Mouse (Mus musculus): ENCODE measurements around the gene Gss. TPM values are rescaled to one million over a fixed set of nuclear protein-coding genes. Genes with fewer than 3 reads are reported as not detected.
A peak's percentile ranks its signal among the peaks of the same experiment; 100 is the strongest.

Gene Gss
- polyA plus RNA-seq, 1 experiment from 2014 or later, result 21.3 TPM

DNA sequence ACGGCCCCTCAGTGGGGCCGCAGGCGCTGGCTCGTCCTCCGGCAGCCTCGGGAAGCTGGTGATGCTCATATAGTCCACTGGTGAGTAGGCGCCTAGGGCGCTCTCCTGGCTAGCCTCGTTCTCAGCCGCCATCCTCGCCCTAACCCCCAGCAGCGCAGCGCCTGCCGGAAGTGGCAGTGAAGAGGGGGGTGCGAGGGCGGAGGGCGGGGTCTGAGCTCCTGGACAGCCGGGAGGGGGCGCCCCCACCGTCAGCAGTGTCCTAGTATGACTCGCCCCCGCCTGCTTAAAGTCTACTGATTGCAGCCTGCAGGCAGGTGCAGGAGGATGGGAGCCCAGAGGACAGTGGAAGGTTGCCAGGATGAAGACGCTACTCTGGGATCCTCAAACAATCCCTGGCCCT is 77.9 kb downstream of the Gss start:
- H3K27me3 ChIP-seq (replicated peaks), result peaks cover 25% of the 10 kb centered on the region
- peaks cover 16% of the 10 kb centered on the region for H3K4me1 ChIP-seq (replicated peaks)
- H3K27ac ChIP-seq (ENCODE audit: poor library complexity, severe bottlenecking), result no peak overlapping the region
- H3K4me3 ChIP-seq, result peak overlapping the region; percentile 32
- ATAC-seq (ENCODE audit: insufficient number of reproducible peaks, low FRiP score), result no peak
- 3% methylated on average over 21 of the region's 23 CpGs for WGBS
- peak overlapping the region; percentile 9; the same call in 1 of the 2 replicates for H3K9ac ChIP-seq
- no peaks in the 10 kb centered on the region for H3K9me3 ChIP-seq (replicated peaks)
- no peaks in the 10 kb centered on the region for H3K36me3 ChIP-seq
- H3K4me2 ChIP-seq, result peak overlapping the region; percentile 61

GRCm38 (mm10) chr2:155513543-155513942 is 79.1 kb downstream of the Gss start:
- peaks cover 25% of the 10 kb centered on the region for H3K27me3 ChIP-seq (replicated peaks)
- H3K27ac ChIP-seq (ENCODE audit: poor library complexity, severe bottlenecking), result no peak overlapping the region
- H3K9me3 ChIP-seq (replicated peaks), result no peaks in the 10 kb centered on the region
- ATAC-seq (ENCODE audit: insufficient number of reproducible peaks, low FRiP score), result no peak
- H3K4me2 ChIP-seq, result no peak overlapping the region
- H3K4me1 ChIP-seq (replicated peaks), result peaks cover 11% of the 10 kb centered on the region
- no peak overlapping the region for H3K4me3 ChIP-seq
- H3K9ac ChIP-seq, result no peak overlapping the region
- WGBS, result 50% methylated on average over 5 of the region's 5 CpGs
- H3K36me3 ChIP-seq, result no peaks in the 10 kb centered on the region

MicroRNA genes within 50 kb of the gene (microRNA counts, 519-probe panel; counts per million panel counts)
- microRNA mmu-miR-499, result 7,101 counts per million, percentile 87 among the panel's probes with 10 or more counts

Small RNA genes within 50 kb of the gene (microRNA-seq; reads per million reads assigned to microRNA genes)
- 2,692 reads per million, percentile 85 among the genes with 10 or more reads in this experiment for gene Mir499

Other genes with a start within 250 kb of the Gss start
- 56.1 and 56.2 TPM in 2 replicates for gene Pigu, start 235.4 kb downstream of the Gss start, polyA plus RNA-seq (2016; fragmentation: Nextera tagmentation; extraction: Ambion mirVana)
- gene Trp53inp2, start 211.8 kb downstream of the Gss start, polyA plus RNA-seq (2016; fragmentation: Nextera tagmentation; extraction: Ambion mirVana), result 137 and 138 TPM in 2 replicates
- 19.2 and 21.7 TPM in 2 replicates for gene Ncoa6, start 118.9 kb downstream of the Gss start, polyA plus RNA-seq (2016; fragmentation: Nextera tagmentation; extraction: Ambion mirVana)
- 13.0 and 14.4 TPM in 2 replicates for gene Acss2, start 74.9 kb downstream of the Gss start, polyA plus RNA-seq (2016; fragmentation: Nextera tagmentation; extraction: Ambion mirVana)
- gene Ggt7, start 74.6 kb downstream of the Gss start, polyA plus RNA-seq (2016; fragmentation: Nextera tagmentation; extraction: Ambion mirVana), result 2.0 and 3.0 TPM in 2 replicates
- 22.1 and 24.4 TPM in 2 replicates for gene Myh7b, start 18.4 kb upstream of the Gss start, polyA plus RNA-seq (2016; fragmentation: Nextera tagmentation; extraction: Ambion mirVana)
- gene Trpc4ap, start 99.6 kb upstream of the Gss start, polyA plus RNA-seq (2016; fragmentation: Nextera tagmentation; extraction: Ambion mirVana), result 115 and 117 TPM in 2 replicates
- 26.4 and 26.7 TPM in 2 replicates for gene Edem2, start 136.7 kb upstream of the Gss start, polyA plus RNA-seq (2016; fragmentation: Nextera tagmentation; extraction: Ambion mirVana)
- gene Gm17581, start 143.1 kb upstream of the Gss start, polyA plus RNA-seq (2016; fragmentation: Nextera tagmentation; extraction: Ambion mirVana), result not detected in 2 replicates
- gene Procr, start 158.3 kb upstream of the Gss start, polyA plus RNA-seq (2016; fragmentation: Nextera tagmentation; extraction: Ambion mirVana), result 7.2 and 9.1 TPM in 2 replicates
- gene Mmp24, start 182.5 kb upstream of the Gss start, polyA plus RNA-seq (2016; fragmentation: Nextera tagmentation; extraction: Ambion mirVana), result 0.05 TPM in 1 of 2 replicates, not detected in the other
- gene BC029722, start 226.6 kb upstream of the Gss start, polyA plus RNA-seq (2016; fragmentation: Nextera tagmentation; extraction: Ambion mirVana), result 8.9 and 9.4 TPM in 2 replicates
- gene Eif6, start 234.1 kb upstream of the Gss start, polyA plus RNA-seq (2016; fragmentation: Nextera tagmentation; extraction: Ambion mirVana), result 110 and 116 TPM in 2 replicates
- 0.06 and 0.15 TPM in 2 replicates for gene Fam83c, start 242.0 kb upstream of the Gss start, polyA plus RNA-seq (2016; fragmentation: Nextera tagmentation; extraction: Ambion mirVana)